Mouse (Mus musculus): Measurements from ENCODE around the gene Frmd4a.

DNA sequence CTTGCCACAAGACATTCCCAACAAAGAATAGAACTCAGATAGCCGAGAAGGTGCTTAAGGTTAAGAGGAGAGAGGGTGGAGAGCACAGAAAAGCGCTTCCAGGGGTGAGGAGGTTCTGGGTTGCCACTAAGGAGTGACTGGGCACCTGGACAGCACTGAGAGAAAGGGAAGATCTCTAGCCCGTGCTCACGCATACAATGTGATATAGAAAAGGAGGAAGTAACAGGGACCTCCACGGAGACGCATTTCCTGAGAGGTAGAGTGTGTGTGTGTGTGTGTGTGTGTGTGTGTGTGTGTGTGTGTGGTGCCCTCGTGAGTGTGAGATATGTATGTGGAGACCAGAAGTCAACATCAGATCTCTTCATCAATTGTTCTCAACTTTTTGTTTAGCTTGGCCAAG, 377.1 kb downstream of the Frmd4a start:
- TF ChIP-seq CTCF (IDR thresholded peaks at IDR 0.05; ENCODE audit: low read depth) (no peak), EP300 (IDR thresholded peaks at IDR 0.05; ENCODE audit: low read depth) (no peak)

All from heart, postnatal 0 days (tissue).